Mouse (Mus musculus) embryonic facial prominence, embryonic 14.5 days (tissue): ENCODE results near the gene Tcf25. TPM values are rescaled to one million over a fixed set of nuclear protein-coding genes. Genes with fewer than 3 reads are reported as not detected.

Source experiments
- ATAC-seq: fragments of 200-750 bp; cut with Nextera tagmentation; 2 replicates; pipeline ENCODE4 v1.8.0; 2017; ENCODE audit warnings: low read depth, moderate number of reproducible peaks, moderate TSS enrichment
- DNase-seq: peaks from one replicate; pipeline ENCODE4 v3.0.0-alpha.2; 2015; ENCODE audit warnings: low spot score
- H3K27ac ChIP-seq: fragments of 300-500 bp; sonication (generic); replicated peaks from 2 replicates; pipeline ENCODE4 v1.5.1; 2014; ENCODE audit warnings: low read depth, mild to moderate bottlenecking, low read length, moderate library complexity
- H3K27me3 ChIP-seq: fragments of 300-500 bp; sonication (generic); replicated peaks from 2 replicates; pipeline ENCODE4 v1.6.1; 2014; ENCODE audit warnings: low read length; ENCODE audit not compliant: control insufficient read depth, insufficient read depth
- H3K36me3 ChIP-seq: fragments of 300-500 bp; sonication (generic); 2 replicates; pipeline ENCODE4 v1.6.1; 2014; ENCODE audit warnings: low read length, mixed read lengths; ENCODE audit not compliant: control insufficient read depth, insufficient read depth
- H3K4me1 ChIP-seq: fragments of 300-500 bp; sonication (generic); 2 replicates; pipeline ENCODE4 v1.6.1; 2014; ENCODE audit warnings: antibody characterized with exemption, low read length; ENCODE audit not compliant: control insufficient read depth, insufficient read depth
- H3K4me2 ChIP-seq: fragments of 300-500 bp; sonication (generic); 2 replicates; pipeline ENCODE4 v1.6.1; 2014; ENCODE audit warnings: low read depth, mild to moderate bottlenecking, low read length, moderate library complexity, mixed read lengths
- H3K4me3 ChIP-seq: fragments of 300-500 bp; sonication (generic); 2 replicates; pipeline ENCODE4 v1.5.1; 2014; ENCODE audit warnings: low read depth, mild to moderate bottlenecking, low read length
- H3K9ac ChIP-seq: fragments of 300-500 bp; sonication (generic); 2 replicates; pipeline ENCODE4 v1.6.1; 2014; ENCODE audit warnings: low read depth, mild to moderate bottlenecking, low read length, moderate library complexity, mixed read lengths
- H3K9me3 ChIP-seq: fragments of 300-500 bp; sonication (generic); 2 replicates; pipeline ENCODE4 v1.6.1; 2016; ENCODE audit warnings: low read length; ENCODE audit not compliant: control insufficient read depth
- WGBS: fragments of 180-500 bp; shearing (Covaris S2); extraction: QIAGEN DNeasy Blood & Tissue Kit; methylation state at CpG from one replicate; pipeline ENCODE4 v1.1.7; 2014; 5-methylcytosine and 5-hydroxymethylcytosine counted together
- polyA plus RNA-seq: library from polyadenylated mRNA; unstranded; fragments of >200 nt; fragmentation: Nextera tagmentation; extraction: Ambion mirVana; gene quantifications from 2 replicates; pipeline ENCODE4 v1.2.1, GENCODE M21; 2014

Tcf25 gene
- polyA plus RNA-seq, 1 experiment from 2014 or later, result 163 TPM

- Histone ChIP-seq H3K4me2 (no peak overlapping the region), H3K4me3 (no peak overlapping the region), H3K9me3 (no peaks in the 10 kb centered on the region), H3K9ac (no peak overlapping the region), H3K36me3 (no peaks in the 10 kb centered on the region), H3K27ac (no peak overlapping the region), H3K4me1 (peaks cover 9% of the 10 kb centered on the region; the same call in 1 of the 2 replicates), H3K27me3 (peaks cover 27% of the 10 kb centered on the region)
- DNase-seq, result no peak
- 76% methylated on average over 8 of the region's 8 CpGs for WGBS
- ATAC-seq, result no peak
Observed at GRCm38 (mm10) chr8:123415967-123416943, 42.7 kb downstream of the Tcf25 start.

GRCm38 (mm10) chr8:123416944-123417555 lies 43.5 kb downstream of the Tcf25 start:
- Histone ChIP-seq H3K27me3 (peaks cover 19% of the 10 kb centered on the region), H3K9ac (no peak overlapping the region), H3K36me3 (no peaks in the 10 kb centered on the region), H3K27ac (no peak overlapping the region), H3K4me3 (no peak overlapping the region), H3K9me3 (no peaks in the 10 kb centered on the region), H3K4me1 (peaks cover 2% of the 10 kb centered on the region; the same call in 1 of the 2 replicates), H3K4me2 (no peak overlapping the region)
- DNase-seq (no peak), ATAC-seq (no peak)
- 84% methylated on average over 8 of the region's 8 CpGs for WGBS

- no peak overlapping the region for H3K4me2 ChIP-seq
- no peak overlapping the region for H3K27ac ChIP-seq
- 84% methylated on average over 4 of the region's 4 CpGs for WGBS
- no peaks in the 10 kb centered on the region for H3K9me3 ChIP-seq
- ATAC-seq (no peak), DNase-seq (no peak)
- no peaks in the 10 kb centered on the region for H3K4me1 ChIP-seq
- H3K4me3 ChIP-seq, result no peak overlapping the region
- no peaks in the 10 kb centered on the region for H3K36me3 ChIP-seq
- no peaks in the 10 kb centered on the region for H3K27me3 ChIP-seq
- no peak overlapping the region for H3K9ac ChIP-seq
Observed at GRCm38 (mm10) chr8:123419711-123420110, 46.2 kb downstream of the Tcf25 start.

- Histone ChIP-seq H3K27ac (no peak overlapping the region), H3K9me3 (no peaks in the 10 kb centered on the region), H3K4me3 (no peak overlapping the region), H3K4me1 (no peaks in the 10 kb centered on the region), H3K4me2 (no peak overlapping the region), H3K36me3 (no peaks in the 10 kb centered on the region), H3K27me3 (no peaks in the 10 kb centered on the region), H3K9ac (no peak overlapping the region)
- DNase-seq, result no peak
- 94% methylated on average over 34 of the region's 34 CpGs for WGBS
- no peak for ATAC-seq
Observed at GRCm38 (mm10) chr8:123420525-123421281, 47.1 kb downstream of the Tcf25 start.

GRCm38 (mm10) chr8:123421325-123421724 lies 47.8 kb downstream of the Tcf25 start:
- no peak overlapping the region for H3K4me3 ChIP-seq
- no peaks in the 10 kb centered on the region for H3K4me1 ChIP-seq
- WGBS, result 92% methylated on average over 19 of the region's 19 CpGs
- H3K4me2 ChIP-seq, result no peak overlapping the region
- no peak overlapping the region for H3K9ac ChIP-seq
- H3K27me3 ChIP-seq, result no peaks in the 10 kb centered on the region
- no peaks in the 10 kb centered on the region for H3K36me3 ChIP-seq
- H3K9me3 ChIP-seq, result peaks cover 2% of the 10 kb centered on the region
- no peak for DNase-seq
- H3K27ac ChIP-seq, result no peak overlapping the region
- ATAC-seq, result no peak

GRCm38 (mm10) chr8:123422056-123422780 lies 48.7 kb downstream of the Tcf25 start:
- peak; percentile 72 for DNase-seq
- Histone ChIP-seq H3K27me3 (no peaks in the 10 kb centered on the region), H3K9me3 (peaks cover 11% of the 10 kb centered on the region), H3K4me1 (no peaks in the 10 kb centered on the region), H3K27ac (no peak overlapping the region), H3K4me3 (peak overlapping the region; percentile 17; the same call in 1 of the 2 replicates), H3K9ac (no peak overlapping the region), H3K36me3 (no peaks in the 10 kb centered on the region), H3K4me2 (peak overlapping the region; percentile 48)
- 18% methylated on average over 16 of the region's 17 CpGs for WGBS
- ATAC-seq, result peak; percentile 85

- Histone ChIP-seq H3K27ac (no peak overlapping the region), H3K9me3 (peaks cover 17% of the 10 kb centered on the region), H3K9ac (no peak overlapping the region), H3K4me3 (no peak overlapping the region), H3K27me3 (no peaks in the 10 kb centered on the region), H3K4me1 (no peaks in the 10 kb centered on the region), H3K36me3 (no peaks in the 10 kb centered on the region), H3K4me2 (no peak overlapping the region)
- ATAC-seq (peak; percentile 45), DNase-seq (no peak)
- 28% methylated on average over 3 of the region's 3 CpGs for WGBS
Observed at GRCm38 (mm10) chr8:123422781-123423159, 49.2 kb downstream of the Tcf25 start.

GRCm38 (mm10) chr8:123423441-123423840 lies 49.9 kb downstream of the Tcf25 start, which contains the start of gene Def8:
Def8 (plus strand) TSS chr8:123423527.
- no peak for DNase-seq
- Histone ChIP-seq H3K4me3 (peak within 1 kb of the TSS; percentile 17; the same call in 1 of the 2 replicates), H3K27ac (no peak within 1 kb of the TSS), H3K36me3 (no peaks in the 10 kb centered on the region), H3K4me2 (peak within 1 kb of the TSS; percentile 48), H3K27me3 (no peaks in the 10 kb centered on the region), H3K9ac (no peak within 1 kb of the TSS), H3K4me1 (no peaks in the 10 kb centered on the region), H3K9me3 (peaks cover 23% of the 10 kb centered on the region)
- WGBS, result 73% methylated on average over 7 of the region's 7 CpGs
- no peak for ATAC-seq
